Mouse (Mus musculus) hindbrain, embryonic 13.5 days (tissue): ENCODE results near the gene F11r. TPM values are rescaled to one million over a fixed set of nuclear protein-coding genes. Genes with fewer than 3 reads are reported as not detected.

Experiments
- ATAC-seq: fragments of 200-750 bp; cut with Nextera tagmentation; 2 replicates; pipeline ENCODE4 v1.8.0; 2017; ENCODE audit warnings: moderate TSS enrichment; ENCODE audit not compliant: low FRiP score
- H3K27ac ChIP-seq: fragments of 300-500 bp; sonication (generic); 2 replicates; pipeline ENCODE4 v1.5.1; 2015; ENCODE audit warnings: inconsistent platforms, mild to moderate bottlenecking, moderate library complexity
- H3K27me3 ChIP-seq: fragments of 300-500 bp; sonication (generic); 2 replicates; pipeline ENCODE4 v1.6.1; 2015; ENCODE audit warnings: mild to moderate bottlenecking, inconsistent platforms
- H3K36me3 ChIP-seq: fragments of 300-500 bp; sonication (generic); 2 replicates; pipeline ENCODE4 v1.6.1; 2015; ENCODE audit warnings: mild to moderate bottlenecking, inconsistent platforms
- H3K4me1 ChIP-seq: fragments of 300-500 bp; sonication (generic); replicated peaks from 2 replicates; pipeline ENCODE4 v1.6.1; 2015; ENCODE audit warnings: inconsistent platforms
- H3K4me2 ChIP-seq: fragments of 300-500 bp; sonication (generic); 2 replicates; pipeline ENCODE4 v1.6.1; 2015; ENCODE audit warnings: inconsistent platforms, mild to moderate bottlenecking, moderate library complexity
- H3K4me3 ChIP-seq: fragments of 300-500 bp; sonication (generic); 2 replicates; pipeline ENCODE4 v1.5.1; 2015; ENCODE audit warnings: mild to moderate bottlenecking, inconsistent platforms
- H3K9ac ChIP-seq: fragments of 300-500 bp; sonication (generic); 2 replicates; pipeline ENCODE4 v1.6.1; 2015; ENCODE audit warnings: mild to moderate bottlenecking, inconsistent platforms
- H3K9me3 ChIP-seq: fragments of 300-500 bp; sonication (generic); 2 replicates; pipeline ENCODE4 v1.6.1; 2016; ENCODE audit warnings: inconsistent platforms
- WGBS: fragments of 180-500 bp; shearing (Covaris S2); methylation state at CpG from one replicate; pipeline ENCODE4 v1.1.7; 2015; 5-methylcytosine and 5-hydroxymethylcytosine counted together
- polyA plus RNA-seq: library from polyadenylated mRNA; unstranded; fragments of >200 nt; fragmentation: Nextera tagmentation; extraction: Ambion mirVana; gene quantifications from 2 replicates; pipeline ENCODE4 v1.2.1, GENCODE M21; 2015

The F11r gene
- polyA plus RNA-seq, 1 experiment from 2014 or later, result 13.3 TPM

DNA sequence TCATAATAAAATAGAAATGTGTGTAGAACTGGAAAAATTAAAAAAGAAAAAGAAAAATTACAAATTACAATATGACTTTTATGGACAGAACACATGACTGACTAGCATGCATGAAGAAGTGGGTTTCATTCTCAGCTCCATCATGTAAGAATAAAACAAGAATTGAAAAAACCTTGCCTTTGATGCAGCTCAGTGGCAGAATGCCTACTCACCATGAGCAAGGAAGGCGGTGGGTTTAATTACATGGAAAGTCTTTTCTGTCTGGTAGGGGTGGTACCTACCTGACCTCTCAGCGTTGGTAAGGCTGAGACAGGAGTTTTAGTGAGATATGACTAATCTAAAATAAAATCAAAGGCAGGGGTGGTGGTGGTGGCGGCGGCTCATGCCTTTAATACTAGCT lies 67.3 kb downstream of the F11r start:
- peak overlapping the region; percentile 66 for H3K4me2 ChIP-seq
- no peak for ATAC-seq
- peak overlapping the region; percentile 66 for H3K4me3 ChIP-seq
- no peaks in the 10 kb centered on the region for H3K27me3 ChIP-seq
- 73% methylated on average over 4 of the region's 4 CpGs for WGBS
- H3K27ac ChIP-seq, result no peak overlapping the region
- peak overlapping the region; percentile 69 for H3K9ac ChIP-seq
- H3K4me1 ChIP-seq, result peaks cover 20% of the 10 kb centered on the region
- H3K36me3 ChIP-seq, result peaks cover 16% of the 10 kb centered on the region
- H3K9me3 ChIP-seq, result no peaks in the 10 kb centered on the region

DNA sequence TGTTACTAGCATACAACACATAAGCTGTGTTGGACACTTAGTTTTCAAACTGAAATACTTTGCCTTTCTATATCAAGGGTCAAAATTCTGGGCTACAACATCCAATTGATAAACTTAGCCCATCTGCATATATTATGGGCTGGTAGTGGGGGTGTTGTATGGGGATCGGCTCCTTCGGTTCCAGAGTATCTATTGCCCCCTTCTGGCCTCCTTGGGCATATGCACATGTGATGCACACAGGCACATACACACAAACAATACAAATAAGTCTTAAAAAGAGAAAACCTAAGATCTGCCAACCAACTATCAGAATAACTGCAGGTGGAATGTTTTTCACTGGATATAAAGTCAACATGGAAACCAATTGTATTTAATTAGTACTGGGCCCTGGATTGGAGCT lies 75.9 kb downstream of the F11r start:
- H3K9ac ChIP-seq, result no peak overlapping the region
- no peaks in the 10 kb centered on the region for H3K36me3 ChIP-seq
- no peak overlapping the region for H3K4me2 ChIP-seq
- H3K4me3 ChIP-seq, result no peak overlapping the region
- H3K9me3 ChIP-seq, result no peaks in the 10 kb centered on the region
- 87% methylated on average over 2 of the region's 2 CpGs for WGBS
- no peak overlapping the region for H3K27ac ChIP-seq
- ATAC-seq, result no peak
- no peaks in the 10 kb centered on the region for H3K4me1 ChIP-seq
- no peaks in the 10 kb centered on the region for H3K27me3 ChIP-seq

DNA sequence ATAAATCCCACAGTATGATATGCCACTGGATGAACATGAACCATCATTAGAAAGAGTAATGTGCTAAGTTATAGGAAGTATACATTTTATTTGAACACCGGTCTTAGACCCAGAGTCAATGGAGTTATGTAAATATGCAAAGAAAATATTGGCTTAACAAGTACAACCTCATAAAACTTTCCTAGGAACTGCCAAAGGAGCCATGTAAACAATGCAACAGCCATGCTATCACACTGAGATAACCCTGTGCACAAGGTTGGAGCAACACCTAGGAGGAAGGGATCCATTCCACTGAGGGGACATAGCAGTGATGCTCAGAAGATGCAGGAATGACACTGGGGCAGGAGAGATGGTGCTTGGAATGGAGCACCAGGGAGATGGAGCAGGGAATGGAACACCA lies 76.4 kb downstream of the F11r start:
- H3K4me3 ChIP-seq, result no peak overlapping the region
- no peaks in the 10 kb centered on the region for H3K27me3 ChIP-seq
- no peak for ATAC-seq
- no peaks in the 10 kb centered on the region for H3K36me3 ChIP-seq
- no peaks in the 10 kb centered on the region for H3K4me1 ChIP-seq
- no peaks in the 10 kb centered on the region for H3K9me3 ChIP-seq
- H3K4me2 ChIP-seq, result no peak overlapping the region
- no peak overlapping the region for H3K27ac ChIP-seq
- 94% methylated on average over 1 of the region's 1 CpGs for WGBS
- H3K9ac ChIP-seq, result no peak overlapping the region

Other genes with a start within 250 kb of the F11r start
- gene Pcp4l1, start 241.3 kb upstream of the F11r start, polyA plus RNA-seq, result 25.1 and 44.1 TPM in 2 replicates
- 0.32 and 0.48 TPM in 2 replicates for gene Nr1i3, start 223.6 kb upstream of the F11r start, polyA plus RNA-seq
- 35.4 and 42.4 TPM in 2 replicates for gene Tomm40l, start 215.0 kb upstream of the F11r start, polyA plus RNA-seq
- 4.4 and 6.0 TPM in 2 replicates for gene Apoa2, start 212.5 kb upstream of the F11r start, polyA plus RNA-seq
- gene Fcer1g, start 203.2 kb upstream of the F11r start, polyA plus RNA-seq, result 29.4 and 33.8 TPM in 2 replicates
- 4.9 and 5.0 TPM in 2 replicates for gene Adamts4, start 187.1 kb upstream of the F11r start, polyA plus RNA-seq
- gene Ndufs2, start 186.1 kb upstream of the F11r start, polyA plus RNA-seq, result 222 and 228 TPM in 2 replicates
- 105 and 110 TPM in 2 replicates for gene B4galt3, start 167.2 kb upstream of the F11r start, polyA plus RNA-seq
- gene Ppox, start 156.3 kb upstream of the F11r start, polyA plus RNA-seq, result 45.0 and 51.1 TPM in 2 replicates
- gene Usp21, start 149.5 kb upstream of the F11r start, polyA plus RNA-seq, result 106 and 107 TPM in 2 replicates
- gene Ufc1, start 142.5 kb upstream of the F11r start, polyA plus RNA-seq, result 125 and 128 TPM in 2 replicates
- 51.6 and 52.3 TPM in 2 replicates for gene Dedd, start 108.4 kb upstream of the F11r start, polyA plus RNA-seq
- gene Nit1, start 91.9 kb upstream of the F11r start, polyA plus RNA-seq, result 54.8 and 59.7 TPM in 2 replicates
- gene Pfdn2, start 91.9 kb upstream of the F11r start, polyA plus RNA-seq, result 164 and 169 TPM in 2 replicates
- 2.8 and 3.3 TPM in 2 replicates for gene Klhdc9, start 76.7 kb upstream of the F11r start, polyA plus RNA-seq
- 1.4 and 1.7 TPM in 2 replicates for gene Nectin4, start 67.4 kb upstream of the F11r start, polyA plus RNA-seq
- gene Arhgap30, start 48.6 kb upstream of the F11r start, polyA plus RNA-seq, result 1.00 and 1.0 TPM in 2 replicates
- gene Usf1, start 26.2 kb upstream of the F11r start, polyA plus RNA-seq, result 202 and 209 TPM in 2 replicates
- gene Tstd1, start 18.7 kb upstream of the F11r start, polyA plus RNA-seq, result 10.0 and 11.7 TPM in 2 replicates
- gene Alyref2, start 65.9 kb downstream of the F11r start, polyA plus RNA-seq, result 32.0 and 34.5 TPM in 2 replicates
- not detected in 2 replicates for gene Itln1, start 97.8 kb downstream of the F11r start, polyA plus RNA-seq
- gene Cd244a, start 121.7 kb downstream of the F11r start, polyA plus RNA-seq, result 0.04 TPM in 1 of 2 replicates, not detected in the other
- gene Ly9, start 169.9 kb downstream of the F11r start, polyA plus RNA-seq, result 0.16 TPM in 1 of 2 replicates, not detected in the other
- gene Slamf7, start 215.5 kb downstream of the F11r start, polyA plus RNA-seq, result not detected in 2 replicates
- 1.1 and 1.2 TPM in 2 replicates for gene Cd48, start 244.5 kb downstream of the F11r start, polyA plus RNA-seq